Comparison of ENCODE assay signal across 27 mouse cellular contexts in the genomic region with DNA sequence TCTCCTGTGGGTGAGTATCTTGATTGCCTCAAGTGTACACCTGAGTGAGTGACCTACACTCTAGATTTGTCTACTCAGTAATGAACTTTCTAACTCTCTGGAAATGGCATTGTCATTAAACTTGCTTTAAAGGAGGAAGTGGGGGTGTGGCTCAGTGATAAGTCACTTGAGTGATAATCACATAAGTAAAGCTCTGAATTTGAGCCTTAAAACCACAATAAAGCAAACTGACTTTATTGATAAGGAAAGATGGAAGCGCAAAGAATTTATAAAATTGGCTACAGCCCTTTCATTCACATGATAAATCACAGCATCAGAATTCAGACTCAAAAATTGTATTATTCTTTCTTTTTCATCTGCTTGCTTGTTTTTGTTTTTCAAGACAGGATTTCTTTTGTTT. TPM values are rescaled to one million over a fixed set of nuclear protein-coding genes. Genes with fewer than 3 reads are reported as not detected.
DNase-seq lines count a peak whose midpoint lies in the region; ATAC-seq and TF ChIP-seq lines count a peak whose summit lies in the region.
"Had no signal": no experiment of that assay in that cellular context is flagged by ENCODE, and none has a peak within 500 bp of the region (broad histone marks: within the 10 kb centered on the region; RNA-seq: fewer than 3 reads in every experiment).

No protein-coding gene starts in this region.

- TF ChIP-seq CTCF in gastrocnemius, adult 2 months (IDR thresholded peaks at IDR 0.05), result no peak
- TF ChIP-seq CTCF in stomach, postnatal 0 days (IDR thresholded peaks at IDR 0.05; ENCODE audit: low read depth), result no peak

- DNase-seq in gastrocnemius, adult 2 months, result no peak
- no peak for DNase-seq in gastrocnemius, postnatal 10 days
- DNase-seq in stomach, postnatal 0 days (ENCODE audit: low spot score), result no peak
- no peak for DNase-seq in thymus, postnatal 14 days
- DNase-seq: adrenal gland, adult 2 months; adrenal gland, postnatal 14 days; cerebellum, adult 11 months; cerebellum, adult 2 months; cerebellum, postnatal 10 days; cerebellum, postnatal 36 days; gastrocnemius, postnatal 25 days; heart, adult 18-20 months; heart, postnatal 10 days; heart, postnatal 36 days had no signal

- WGBS in stomach, postnatal 0 days, result 79% methylated on average over 1 of the region's 1 CpGs
- WGBS in midbrain, embryonic 13.5 days, result 97% methylated on average over 1 of the region's 1 CpGs

- H3K4me2 ChIP-seq in stomach, postnatal 0 days (replicated peaks; ENCODE audit: low read depth), result no peak overlapping the region
- H3K4me2 ChIP-seq in midbrain, embryonic 13.5 days (replicated peaks), result no peak overlapping the region
- H3K4me2 ChIP-seq: forebrain, embryonic 13.5 days; heart, embryonic 12.5 days; heart, embryonic 15.5 days; hindbrain, embryonic 13.5 days; intestine, embryonic 15.5 days had no signal

- no peaks in the 10 kb centered on the region for H3K9me3 ChIP-seq in stomach, postnatal 0 days (ENCODE audit: control insufficient read depth, low read length)
- H3K9me3 ChIP-seq in midbrain, embryonic 13.5 days, result no peaks in the 10 kb centered on the region
- H3K9me3 ChIP-seq: forebrain, embryonic 10.5 days; forebrain, embryonic 13.5 days; heart, embryonic 12.5 days; heart, embryonic 15.5 days; hindbrain, embryonic 10.5 days; hindbrain, embryonic 13.5 days; intestine, embryonic 15.5 days had no signal

- H3K27me3 ChIP-seq in stomach, postnatal 0 days (ENCODE audit: control insufficient read depth, insufficient read depth, low read length), result no peaks in the 10 kb centered on the region
- no peaks in the 10 kb centered on the region for H3K27me3 ChIP-seq in midbrain, embryonic 13.5 days
- H3K27me3 ChIP-seq: forebrain, embryonic 13.5 days; heart, embryonic 12.5 days; heart, embryonic 15.5 days; hindbrain, embryonic 13.5 days; intestine, embryonic 15.5 days had no signal

- TF ChIP-seq EP300 in stomach, postnatal 0 days (optimal IDR thresholded peaks at IDR 0.05), result no peak

- peak overlapping the region; percentile 84; the same call in 1 of the 2 replicates for H3K27ac ChIP-seq in gastrocnemius, adult 2 months
- H3K27ac ChIP-seq in stomach, postnatal 0 days (replicated peaks), result no peak overlapping the region
- H3K27ac ChIP-seq in midbrain, embryonic 13.5 days, result no peak overlapping the region
- H3K27ac ChIP-seq: forebrain, embryonic 10.5 days; forebrain, embryonic 13.5 days; heart, embryonic 15.5 days; hindbrain, embryonic 10.5 days; hindbrain, embryonic 13.5 days; intestine, embryonic 15.5 days had no signal

- no peaks in the 10 kb centered on the region for H3K4me1 ChIP-seq in stomach, postnatal 0 days (replicated peaks; ENCODE audit: control insufficient read depth, insufficient read depth)
- H3K4me1 ChIP-seq in midbrain, embryonic 13.5 days (replicated peaks), result no peaks in the 10 kb centered on the region
- H3K4me1 ChIP-seq: forebrain, embryonic 10.5 days; forebrain, embryonic 13.5 days; hindbrain, embryonic 10.5 days; intestine, embryonic 15.5 days had no signal

- 0 out of 2 replicates have a peak, but pooled peaks have one; percentile 33 for ATAC-seq in common myeloid progenitor, adult 5-6 weeks (replicated peaks; ENCODE audit: low read depth, poor library complexity, severe bottlenecking)
- ATAC-seq in stomach, postnatal 0 days (ENCODE audit: low FRiP score, low TSS enrichment), result peak; percentile 51; the same call in 1 of the 2 replicates
- no peak for ATAC-seq in midbrain, embryonic 13.5 days
- ATAC-seq: CD4-positive, CD25-positive, alpha-beta regulatory T cell, adult 4 months; forebrain, embryonic 13.5 days; forebrain, embryonic 16.5 days; hindbrain, embryonic 16.5 days; intestine, embryonic 15.5 days had no signal

- H3K36me3 ChIP-seq in stomach, postnatal 0 days (ENCODE audit: control insufficient read depth, insufficient read depth, low read length), result peaks cover 8% of the 10 kb centered on the region; the same call in 1 of the 2 replicates
- H3K36me3 ChIP-seq in midbrain, embryonic 13.5 days, result peaks cover 59% of the 10 kb centered on the region

- no peak overlapping the region for H3K4me3 ChIP-seq in gastrocnemius, adult 2 months
- no peak overlapping the region for H3K4me3 ChIP-seq in stomach, postnatal 0 days (ENCODE audit: low read depth, low read length)
- H3K4me3 ChIP-seq in midbrain, embryonic 13.5 days (replicated peaks), result no peak overlapping the region
- H3K4me3 ChIP-seq: forebrain, embryonic 10.5 days; forebrain, embryonic 13.5 days; heart, embryonic 12.5 days; heart, embryonic 15.5 days; hindbrain, embryonic 10.5 days; hindbrain, embryonic 13.5 days; intestine, embryonic 15.5 days had no signal

- intact Hi-C loops in gastrocnemius, adult 2 months (cut with DNase I), result loop anchor here (5.0 kb wide), 1 partner anchor 40 kb away; no protein-coding TSS in a partner anchor

- H3K9ac ChIP-seq in stomach, postnatal 0 days (ENCODE audit: low read length), result no peak overlapping the region
- H3K9ac ChIP-seq in midbrain, embryonic 13.5 days (replicated peaks), result no peak overlapping the region
- H3K9ac ChIP-seq: forebrain, embryonic 13.5 days; heart, embryonic 12.5 days; heart, embryonic 15.5 days; hindbrain, embryonic 13.5 days; intestine, embryonic 15.5 days had no signal

RNA-seq across cellular contexts. Expression of a gene that starts 7.2 kb away (rescaled TPM):
- 1 to 10 TPM; 3.5 TPM for total RNA-seq in gastrocnemius, adult 2 months (2021)
- total RNA-seq in gastrocnemius, postnatal 10 days (2021), result 1 to 10 TPM; 4.7 to 6.6 TPM
- 11.2 and 13.3 TPM in 2 replicates for total RNA-seq in common myeloid progenitor, adult 5-6 weeks (2017)
- 5.6 and 5.7 TPM in 2 replicates for polyA plus RNA-seq in stomach, postnatal 0 days (2015; fragmentation: Nextera tagmentation; extraction: Ambion mirVana)
- 16.8 and 18.4 TPM in 2 replicates for polyA plus RNA-seq in midbrain, embryonic 13.5 days (2015; fragmentation: Nextera tagmentation; extraction: Ambion mirVana)

RNA-seq across cellular contexts. Expression of a gene that starts 11.2 kb away (rescaled TPM):
- total RNA-seq in gastrocnemius, adult 2 months (2021), result 10 to 100 TPM; 10.5 to 11.5 TPM
- total RNA-seq in gastrocnemius, postnatal 10 days (2021), result 10 to 100 TPM in 1 of 2 experiments, 1 to 10 TPM in 1; 5.8 to 11.0 TPM
- total RNA-seq in common myeloid progenitor, adult 5-6 weeks (2017), result 24.0 and 28.2 TPM in 2 replicates
- polyA plus RNA-seq in stomach, postnatal 0 days (2015; fragmentation: Nextera tagmentation; extraction: Ambion mirVana), result 24.3 and 25.8 TPM in 2 replicates
- 76.0 and 81.0 TPM in 2 replicates for polyA plus RNA-seq in midbrain, embryonic 13.5 days (2015; fragmentation: Nextera tagmentation; extraction: Ambion mirVana)

RNA-seq across cellular contexts. Expression of a gene that starts 20.6 kb away (rescaled TPM):
- total RNA-seq in gastrocnemius, adult 2 months (2021), result not detected
- under 1 TPM in 1 of 2 experiments, not detected in 1; 0.07 TPM for total RNA-seq in gastrocnemius, postnatal 10 days (2021)
- total RNA-seq in common myeloid progenitor, adult 5-6 weeks (2017), result not detected in 2 replicates
- polyA plus RNA-seq in stomach, postnatal 0 days (2015; fragmentation: Nextera tagmentation; extraction: Ambion mirVana), result 38.9 and 48.0 TPM in 2 replicates
- 0.09 TPM in 1 of 2 replicates, not detected in the other for polyA plus RNA-seq in midbrain, embryonic 13.5 days (2015; fragmentation: Nextera tagmentation; extraction: Ambion mirVana)
- total RNA-seq: gastrocnemius, adult 18-20 months had no signal
- polyA plus RNA-seq: CD4-positive, CD25-positive, alpha-beta regulatory T cell, adult 4 months had no signal

RNA-seq across cellular contexts. Expression of a gene that starts 53.3 kb away (rescaled TPM):
- total RNA-seq in gastrocnemius, adult 2 months (2021), result 1 to 10 TPM; 9.0 to 9.6 TPM
- 10 to 100 TPM; 11.7 to 13.3 TPM for total RNA-seq in gastrocnemius, postnatal 10 days (2021)
- 36.8 and 50.1 TPM in 2 replicates for total RNA-seq in common myeloid progenitor, adult 5-6 weeks (2017)
- polyA plus RNA-seq in stomach, postnatal 0 days (2015; fragmentation: Nextera tagmentation; extraction: Ambion mirVana), result 18.6 and 18.8 TPM in 2 replicates
- polyA plus RNA-seq in midbrain, embryonic 13.5 days (2015; fragmentation: Nextera tagmentation; extraction: Ambion mirVana), result 36.6 and 42.6 TPM in 2 replicates

RNA-seq across cellular contexts. Expression of a gene that starts 53.3 kb away (rescaled TPM):
- 10 to 100 TPM; 27.5 to 29.8 TPM for total RNA-seq in gastrocnemius, adult 2 months (2021)
- 10 to 100 TPM; 23.8 to 25.5 TPM for total RNA-seq in gastrocnemius, postnatal 10 days (2021)
- total RNA-seq in common myeloid progenitor, adult 5-6 weeks (2017), result 44.0 and 51.4 TPM in 2 replicates
- 21.9 and 22.1 TPM in 2 replicates for polyA plus RNA-seq in stomach, postnatal 0 days (2015; fragmentation: Nextera tagmentation; extraction: Ambion mirVana)
- 57.8 and 62.6 TPM in 2 replicates for polyA plus RNA-seq in midbrain, embryonic 13.5 days (2015; fragmentation: Nextera tagmentation; extraction: Ambion mirVana)
